Mouse (Mus musculus): ENCODE measurements at regions not wholly inside any gene's neighbourhood (a gene's known extent, or its start where the extent isn't known, plus 50 kb on each side); places are given as distances from the start of the nearest gene placed in this dataset.

DNA sequence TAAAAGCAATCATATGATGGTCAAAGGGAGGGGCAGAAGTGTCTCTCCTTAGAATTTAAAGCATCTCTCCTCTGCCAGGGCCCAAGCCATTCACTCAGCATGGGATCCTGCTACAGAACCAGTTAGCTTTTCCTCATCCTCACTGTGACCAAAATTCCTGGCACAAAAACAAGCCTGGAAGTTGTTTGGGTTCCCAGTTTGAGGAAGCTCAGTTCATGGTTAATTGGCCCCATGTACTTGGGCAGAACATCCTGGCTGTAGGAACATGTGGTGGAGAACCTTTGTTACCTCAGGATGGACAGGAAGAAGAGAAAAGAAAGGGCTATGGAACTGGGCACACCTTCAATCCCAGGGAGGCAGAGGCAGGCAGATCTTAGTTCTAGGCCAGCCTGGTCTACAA, 52.4 kb upstream of the Mfge8 start:
- no peak for DNase-seq

DNA sequence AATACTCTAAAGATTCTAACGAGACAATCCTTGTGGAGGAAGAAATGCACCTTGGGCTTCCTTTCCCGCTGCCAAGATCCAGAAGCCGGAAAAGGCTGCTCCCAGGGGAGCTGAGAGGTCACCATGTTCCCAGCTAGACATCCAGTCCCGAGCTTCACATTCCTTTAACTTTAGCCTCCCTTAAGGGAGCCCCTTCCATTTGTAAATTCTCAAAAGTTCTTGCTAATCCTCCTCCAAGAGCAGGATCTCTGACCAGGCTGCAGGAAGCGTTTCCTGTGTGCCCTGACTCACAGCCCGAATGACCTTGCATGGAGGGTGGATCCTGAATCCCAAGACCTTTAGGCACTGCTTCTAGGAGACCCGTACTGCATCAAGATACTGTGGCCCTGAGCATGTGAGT, 53.5 kb upstream of the Mfge8 start:
- DNase-seq, result peak; percentile 74

DNA sequence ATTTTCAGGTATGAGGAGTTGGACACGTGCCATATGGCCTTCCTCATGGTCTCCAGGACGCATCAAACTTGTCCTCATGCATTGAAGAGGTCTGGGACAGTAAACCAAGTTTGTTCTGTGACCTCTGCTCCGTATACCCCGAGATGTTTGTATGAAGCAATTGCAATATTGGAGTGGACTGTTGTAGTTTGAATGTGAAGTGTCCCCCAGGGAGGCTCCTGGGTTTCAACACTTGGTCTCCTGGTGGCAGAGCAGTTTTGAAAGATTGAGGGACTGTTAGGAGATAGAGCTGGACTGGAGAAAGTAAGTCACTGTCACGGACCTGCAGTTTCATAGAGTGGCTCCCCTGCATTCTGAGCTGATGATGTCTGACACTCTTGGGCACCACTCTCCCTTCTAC, 54.6 kb upstream of the Mfge8 start:
- no peak for DNase-seq

DNA sequence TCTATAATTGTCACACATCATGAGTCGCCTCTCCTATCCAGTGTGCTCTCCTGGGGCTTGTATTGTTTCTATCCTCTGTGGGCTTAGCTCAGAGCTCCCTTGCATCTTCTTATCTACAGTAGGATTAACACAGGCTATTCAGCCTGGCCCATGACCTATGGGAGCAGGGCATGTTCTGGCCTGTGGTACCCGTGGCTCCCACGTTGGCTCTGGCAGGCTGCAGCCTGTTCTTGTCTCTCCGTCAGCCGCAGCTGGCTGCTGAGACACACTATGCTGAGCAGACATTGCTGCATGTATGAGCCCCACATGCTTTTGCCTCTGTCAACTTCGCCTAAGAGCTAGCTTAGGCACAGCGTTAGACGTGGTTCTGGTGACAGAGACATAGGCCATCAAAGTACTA, 58.3 kb upstream of the Mfge8 start:
- no peak for DNase-seq

DNA sequence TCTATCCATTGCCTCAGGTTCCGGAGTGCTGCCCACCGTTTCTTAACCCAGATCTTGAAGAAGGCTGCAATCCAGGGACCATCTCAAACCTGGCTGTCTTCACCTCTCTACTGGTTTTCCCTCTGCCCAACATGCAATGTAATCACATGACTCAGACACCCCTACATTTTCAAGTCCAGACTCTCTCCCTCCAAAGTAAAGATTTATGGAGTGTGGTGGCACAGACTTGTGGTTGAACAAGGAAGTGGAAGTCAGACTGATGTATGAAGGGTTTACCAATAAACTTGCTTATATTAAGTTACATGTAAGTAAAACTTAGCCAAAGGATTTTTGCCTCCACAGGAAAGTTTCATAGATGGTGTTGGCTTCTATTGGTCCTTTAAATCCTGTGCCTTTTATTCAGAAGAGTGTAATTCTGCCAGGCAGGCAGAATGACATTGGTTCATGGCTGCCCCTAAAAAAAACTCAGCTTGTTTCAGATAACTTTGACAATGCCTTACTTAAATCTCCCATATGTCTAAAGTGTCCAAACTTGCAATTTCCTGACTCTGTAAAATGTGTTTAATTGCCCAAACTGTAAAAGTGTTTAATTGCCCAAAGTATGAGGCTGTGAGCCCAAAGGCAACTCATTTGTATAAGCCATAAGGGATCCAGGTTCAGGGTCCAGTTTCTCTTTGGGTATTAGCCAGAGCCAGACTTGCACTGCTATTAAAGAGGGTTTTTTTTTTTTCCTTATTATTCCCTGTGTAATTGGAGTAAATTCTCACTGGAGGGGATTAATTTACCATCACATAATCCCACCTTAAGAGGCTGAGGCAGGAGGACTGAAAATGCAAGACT, 61.7 kb upstream of the Mfge8 start:
- DNase-seq, result no peak

DNA sequence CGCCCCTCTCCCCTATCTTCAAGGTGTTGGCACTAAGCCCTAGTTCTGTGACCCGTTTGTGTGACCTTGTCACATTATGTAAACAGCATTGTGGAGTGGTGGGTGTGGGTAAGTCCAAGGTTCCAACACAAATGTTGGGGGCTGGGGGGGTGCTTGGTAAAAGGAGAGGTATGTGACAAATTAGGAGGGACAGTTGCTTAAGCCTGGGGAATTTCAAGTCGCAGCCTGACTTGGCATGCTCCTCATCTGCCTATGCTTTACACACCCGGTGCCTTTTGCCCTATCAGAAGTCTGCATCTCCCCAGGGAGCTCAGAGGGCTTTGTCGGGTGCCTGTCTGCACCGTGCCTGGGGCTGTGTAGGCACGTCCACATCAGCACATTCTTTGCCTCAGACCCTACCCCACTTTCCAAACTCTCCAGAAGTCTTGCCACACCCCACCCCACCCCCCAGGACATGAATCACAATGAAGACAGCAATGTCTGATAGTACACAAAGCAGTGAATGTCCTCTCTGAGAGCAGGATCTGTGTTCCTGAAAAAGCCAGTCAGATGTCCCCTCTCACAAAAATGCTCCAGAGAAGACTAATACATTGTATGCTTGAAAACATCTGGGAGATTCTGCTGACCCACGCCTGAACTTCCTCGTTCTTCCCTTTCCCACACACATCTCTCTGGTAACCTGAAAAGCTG, 61.6 kb upstream of the Abhd2 start:
- DNase-seq, result peak; percentile 14

DNA sequence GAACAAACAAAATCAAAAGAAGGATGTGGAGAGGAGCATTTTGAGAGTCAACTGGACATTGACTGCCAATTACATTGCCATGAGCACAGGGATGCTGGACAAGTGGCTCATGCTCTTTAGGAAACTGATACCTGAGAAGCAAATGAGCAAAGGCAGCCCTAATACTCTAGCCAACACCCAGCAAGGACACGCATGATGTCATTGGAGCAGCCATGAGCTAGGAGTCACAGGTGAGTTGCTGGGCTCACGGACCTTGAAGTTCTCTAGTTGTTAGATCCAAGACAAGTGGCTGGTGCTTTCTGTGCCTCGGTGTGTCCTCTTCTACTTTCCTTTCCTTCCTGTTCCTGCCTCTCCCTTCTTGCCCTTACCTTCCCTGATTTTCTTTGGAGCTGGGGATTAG, 60.8 kb upstream of the Abhd2 start:
- no peak for DNase-seq

DNA sequence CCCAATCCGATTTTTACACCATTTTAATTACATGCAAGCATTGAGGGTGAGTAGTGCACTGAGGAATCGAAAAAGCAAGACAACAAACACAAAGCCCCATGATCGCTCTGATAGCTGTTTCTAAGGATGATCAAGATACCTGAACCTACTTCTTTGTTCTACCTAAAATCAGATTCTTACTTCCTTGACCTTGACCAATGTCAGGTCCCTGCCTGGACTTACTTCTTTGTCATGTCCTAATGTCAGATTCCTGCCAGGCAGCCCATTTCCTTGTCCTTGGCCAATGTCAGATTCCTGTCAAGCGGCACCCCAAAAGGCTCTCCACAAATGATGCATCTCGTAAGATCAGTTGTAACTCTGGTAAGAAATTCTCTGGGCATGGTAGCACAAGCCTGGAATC, 58.0 kb upstream of the Abhd2 start:
- DNase-seq, result no peak

DNA sequence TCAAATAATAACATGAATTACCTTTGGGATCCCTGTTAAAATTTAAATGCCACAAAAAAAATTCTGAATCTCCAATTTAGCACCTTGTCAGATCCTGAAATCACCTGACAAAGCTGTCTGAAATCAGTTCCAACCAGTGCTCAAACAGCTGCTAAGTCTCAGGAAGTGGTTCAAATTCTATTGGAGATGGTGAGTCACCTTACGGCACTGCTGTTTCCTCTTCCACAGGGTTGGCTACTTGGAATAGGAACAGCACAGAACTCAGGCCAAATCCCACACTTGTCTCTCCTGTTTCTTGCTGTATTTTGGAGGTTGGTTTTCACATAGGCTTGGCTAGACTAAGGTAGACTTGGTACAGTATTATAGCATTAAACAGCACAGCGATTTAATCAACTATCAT, 55.8 kb upstream of the Abhd2 start:
- DNase-seq, result no peak

DNA sequence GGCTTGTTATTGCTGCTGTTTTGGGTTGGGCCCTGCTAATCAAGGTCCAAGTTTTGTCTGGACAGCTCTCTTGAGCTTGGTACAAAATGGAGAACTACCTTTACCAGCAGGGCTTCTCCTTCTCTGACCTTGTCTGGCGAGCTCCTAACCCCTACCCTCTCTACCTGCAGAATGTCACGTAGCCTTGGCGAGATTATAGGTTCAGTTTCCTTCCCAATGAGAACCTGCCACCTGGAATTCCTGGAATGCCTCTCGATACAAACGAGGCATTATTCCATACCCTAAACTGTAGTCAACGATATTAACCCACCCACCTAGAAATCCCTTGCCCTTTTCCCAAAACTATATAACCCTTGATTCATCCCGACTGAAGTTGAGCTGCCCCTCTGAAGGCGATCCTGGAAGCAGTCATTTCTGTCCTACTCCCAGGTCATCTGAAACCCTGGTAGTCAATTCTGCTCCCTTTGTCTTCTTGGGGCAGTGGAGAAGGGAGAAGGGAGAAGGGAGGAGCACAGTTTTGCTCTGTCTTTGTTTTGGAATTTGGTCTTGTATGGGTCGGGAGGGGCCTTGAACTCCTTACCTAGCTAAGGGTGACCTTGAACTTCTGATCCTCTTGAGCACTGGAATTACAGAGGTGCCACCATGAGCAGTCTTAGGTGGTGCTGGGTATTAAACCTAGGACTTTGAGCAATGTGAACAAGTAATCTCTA, 50.2 kb upstream of the Abhd2 start:
- no peak for DNase-seq

Data from kidney, adult 9 months (tissue).